Mouse (Mus musculus): ENCODE measurements around the gene Mcur1.

- TF ChIP-seq POLR2A (IDR thresholded peaks at IDR 0.05; ENCODE audit: borderline replicate concordance, low read depth, low read length): no peak
- no peak for TF ChIP-seq CTCF (IDR thresholded peaks at IDR 0.05; ENCODE audit: low read depth, low read length)
These were observed 43.9 kb downstream of the Mcur1 start for GRCm38 (mm10) chr13:43516119-43516518.
